Mouse (Mus musculus): ENCODE results near the gene Rnf181. TPM values are rescaled to one million over a fixed set of nuclear protein-coding genes. Genes with fewer than 3 reads are reported as not detected.

The Rnf181 gene
- polyA plus RNA-seq, 2 experiments, result 42.8 to 68.0 TPM

DNA sequence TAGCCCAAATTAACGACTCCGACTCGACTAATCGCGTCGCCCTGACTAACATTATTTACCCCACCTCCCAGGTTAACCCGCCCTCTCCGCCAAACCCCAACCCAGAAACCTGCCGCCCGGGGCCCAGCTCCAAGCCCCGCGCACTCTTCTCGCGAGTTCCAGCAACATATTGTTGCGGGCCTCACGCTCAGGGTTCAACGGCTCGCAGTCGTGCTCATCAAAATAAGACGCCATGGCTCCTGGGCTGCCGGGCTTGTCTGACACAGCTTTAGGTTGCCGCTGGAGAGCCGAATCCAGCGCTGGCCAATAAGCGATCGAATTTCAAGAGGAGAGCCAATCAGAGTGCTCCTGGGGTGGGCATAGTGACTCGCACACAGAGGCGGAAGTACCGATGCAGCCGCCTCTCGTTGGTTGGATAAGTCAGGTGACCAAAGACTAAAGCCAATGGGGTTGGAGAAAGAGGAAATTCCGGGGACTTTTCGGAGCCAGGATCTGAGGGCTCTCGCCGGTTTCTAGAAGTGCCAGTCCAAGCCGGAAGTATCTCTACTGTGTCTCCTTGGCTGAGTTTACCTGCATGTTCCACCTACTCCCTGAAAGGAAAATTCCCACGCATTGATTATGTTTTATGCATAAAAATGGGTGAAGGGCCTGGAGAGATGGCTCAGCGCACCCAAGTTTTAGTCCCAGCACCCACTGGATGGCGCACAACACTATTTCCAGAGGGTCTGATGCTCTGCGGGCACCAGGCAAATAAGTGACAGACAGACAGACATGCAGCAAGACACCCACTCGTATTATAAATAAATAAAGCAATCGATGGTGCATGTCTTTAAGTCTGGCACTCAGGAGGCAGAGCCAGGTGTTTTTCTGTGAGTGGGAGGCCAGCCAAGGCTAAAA, 4.4 kb downstream of the Rnf181 start:
- peak overlapping the region; percentile 71 for H3K27ac ChIP-seq
- peak overlapping the region; percentile 80 for H3K4me2 ChIP-seq (ENCODE audit: low read depth)
- no peaks in the 10 kb centered on the region for H3K9me3 ChIP-seq (ENCODE audit: control insufficient read depth, low read length)
- ATAC-seq (ENCODE audit: insufficient read depth) (peak; percentile 96), DNase-seq (ENCODE audit: low read depth in 3 of 3, low spot score in 3 of 3) (peak; percentile 98)
- peak overlapping the region; percentile 76 for H3K9ac ChIP-seq (replicated peaks)
- H3K36me3 ChIP-seq (replicated peaks; ENCODE audit: control insufficient read depth, insufficient read depth, low read depth), result peaks cover 20% of the 10 kb centered on the region
- H3K27me3 ChIP-seq (ENCODE audit: control insufficient read depth, insufficient read depth, low read length), result no peaks in the 10 kb centered on the region
- peak overlapping the region; percentile 65 to 86 for H3K4me3 ChIP-seq (ENCODE audit: insufficient read depth in 1 of 2, low read depth in 2 of 2, low read length in 2 of 2)
- H3K4me1 ChIP-seq (replicated peaks; ENCODE audit: control insufficient read depth in 2 of 2, insufficient read depth in 2 of 2, low read length in 1 of 2), result peaks cover 12 to 28% of the 10 kb centered on the region in 2 experiments
- WGBS (ENCODE audit: insufficient replicate concordance), result under 1% methylated on average over 42 of the region's 42 CpGs
- peak; percentile 65 for TF ChIP-seq CTCF (IDR thresholded peaks at IDR 0.05; ENCODE audit: low read depth)
- 0 out of 2 replicates have a peak, but pooled peaks have one; percentile 42 for TF ChIP-seq EP300 (IDR thresholded peaks at IDR 0.05; ENCODE audit: low read depth)

DNA sequence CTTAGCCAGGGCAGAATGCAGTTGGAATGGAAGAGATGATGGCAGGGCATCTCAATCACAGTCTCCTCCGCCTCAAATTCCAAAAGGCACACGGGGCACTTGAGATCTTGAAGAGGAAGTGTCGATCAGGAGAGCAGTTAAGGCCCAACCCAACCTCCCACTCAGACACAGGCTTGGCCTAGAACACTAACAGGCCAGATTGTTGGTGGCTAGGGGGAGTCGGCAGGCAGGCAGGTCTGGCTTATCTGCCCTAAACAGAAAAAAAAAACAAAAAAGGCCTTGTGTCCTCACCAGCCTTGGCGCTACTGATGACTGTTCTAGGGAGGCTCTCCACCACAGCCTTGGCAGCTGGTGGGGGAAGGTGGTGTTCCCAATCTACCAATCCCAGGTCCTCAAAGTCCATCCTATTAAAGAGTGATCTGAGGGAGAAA, 5.6 kb downstream of the Rnf181 start:
- no peak for DNase-seq (ENCODE audit: low read depth in 3 of 3, low spot score in 3 of 3)
- Histone ChIP-seq H3K36me3 (replicated peaks; ENCODE audit: control insufficient read depth, insufficient read depth, low read depth) (peaks cover 20% of the 10 kb centered on the region), H3K4me1 (replicated peaks; ENCODE audit: control insufficient read depth in 2 of 2, insufficient read depth in 2 of 2, low read length in 1 of 2) (peaks cover 15 to 30% of the 10 kb centered on the region in 2 experiments), H3K4me2 (ENCODE audit: low read depth) (peak overlapping the region; percentile 80), H3K9me3 (ENCODE audit: control insufficient read depth, low read length) (no peaks in the 10 kb centered on the region), H3K4me3 (ENCODE audit: insufficient read depth in 1 of 2, low read depth in 2 of 2, low read length in 2 of 2) (peak overlapping the region; percentile 65 to 86), H3K9ac (replicated peaks) (peak overlapping the region; percentile 76), H3K27ac (peak overlapping the region; percentile 38), H3K27me3 (ENCODE audit: control insufficient read depth, insufficient read depth, low read length) (peaks cover 6% of the 10 kb centered on the region)
- TF ChIP-seq EP300 (IDR thresholded peaks at IDR 0.05; ENCODE audit: low read depth), result no peak
- no peak for TF ChIP-seq CTCF (IDR thresholded peaks at IDR 0.05; ENCODE audit: low read depth)
- no peak for ATAC-seq (ENCODE audit: insufficient read depth)
- WGBS (ENCODE audit: insufficient replicate concordance), result 15% methylated on average over 5 of the region's 5 CpGs

DNA sequence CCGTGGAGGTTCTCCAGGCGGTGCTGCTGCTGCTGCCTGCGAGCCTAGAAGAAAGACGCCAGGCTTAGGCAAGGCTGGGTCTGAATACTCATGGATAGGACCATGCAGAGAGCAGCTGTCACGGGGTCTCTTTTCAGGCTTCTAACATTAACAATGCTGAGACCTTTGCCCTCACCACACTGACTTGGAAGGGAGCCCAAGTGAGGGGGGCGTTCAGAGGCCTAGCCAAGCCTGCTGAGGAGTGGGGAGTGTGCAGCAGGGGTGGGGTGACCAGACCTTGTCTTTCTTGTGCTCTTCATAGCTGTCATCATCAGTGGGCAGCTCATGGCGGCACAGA, 6.2 kb downstream of the Rnf181 start:
- ATAC-seq (ENCODE audit: insufficient read depth) (no peak), DNase-seq (ENCODE audit: low read depth in 3 of 3, low spot score in 3 of 3) (no peak)
- H3K4me3 ChIP-seq (ENCODE audit: insufficient read depth in 1 of 2, low read depth in 2 of 2, low read length in 2 of 2), result no peak overlapping the region
- H3K27me3 ChIP-seq (ENCODE audit: control insufficient read depth, insufficient read depth, low read length), result peaks cover 11% of the 10 kb centered on the region
- H3K36me3 ChIP-seq (replicated peaks; ENCODE audit: control insufficient read depth, insufficient read depth, low read depth), result peaks cover 20% of the 10 kb centered on the region
- TF ChIP-seq EP300 (IDR thresholded peaks at IDR 0.05; ENCODE audit: low read depth) (no peak), CTCF (IDR thresholded peaks at IDR 0.05; ENCODE audit: low read depth) (no peak)
- no peaks in the 10 kb centered on the region for H3K9me3 ChIP-seq (ENCODE audit: control insufficient read depth, low read length)
- H3K4me2 ChIP-seq (ENCODE audit: low read depth), result peak overlapping the region; percentile 80
- WGBS (ENCODE audit: insufficient replicate concordance), result 77% methylated on average over 7 of the region's 7 CpGs
- H3K4me1 ChIP-seq (replicated peaks; ENCODE audit: control insufficient read depth in 2 of 2, insufficient read depth in 2 of 2, low read length in 1 of 2), result peaks cover 15 to 30% of the 10 kb centered on the region in 2 experiments
- H3K27ac ChIP-seq, result no peak overlapping the region
- H3K9ac ChIP-seq (replicated peaks), result no peak overlapping the region

DNA sequence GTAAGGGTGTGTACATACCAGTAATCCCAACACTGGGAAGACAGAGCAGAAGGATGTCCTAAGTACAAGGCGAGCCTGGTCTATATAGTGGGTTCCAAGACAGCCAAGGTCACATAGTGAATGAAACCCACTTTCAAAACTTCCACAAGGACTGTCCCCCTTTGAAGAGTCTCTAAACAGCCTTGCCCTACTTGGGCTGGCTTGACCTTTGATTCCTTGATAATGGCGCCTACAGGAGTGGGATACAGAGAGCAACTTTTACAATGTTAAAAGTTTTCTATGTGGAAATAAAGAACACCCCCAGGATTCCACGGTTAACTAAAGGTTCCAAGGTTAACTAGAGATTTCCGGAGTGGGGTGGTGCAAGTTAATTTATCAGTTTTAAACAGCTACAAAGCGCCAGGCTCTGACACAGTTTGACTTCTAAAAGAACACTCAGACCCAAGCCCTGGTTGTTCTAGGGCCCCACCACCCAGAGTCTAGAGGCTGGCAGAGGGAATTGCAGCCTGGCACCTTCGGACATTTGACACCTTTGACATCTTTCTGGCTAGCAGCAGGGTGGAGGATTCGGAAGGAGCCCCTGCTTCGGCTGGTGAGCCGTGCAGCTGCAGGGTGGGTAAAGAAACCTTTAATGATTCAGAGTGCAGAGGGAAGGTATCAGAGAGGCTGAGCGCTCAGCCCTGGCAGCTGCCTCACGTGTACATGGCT, 6.7 kb downstream of the Rnf181 start:
- Histone ChIP-seq H3K27me3 (ENCODE audit: control insufficient read depth, insufficient read depth, low read length) (peaks cover 17% of the 10 kb centered on the region), H3K4me3 (ENCODE audit: insufficient read depth in 1 of 2, low read depth in 2 of 2, low read length in 2 of 2) (no peak overlapping the region), H3K4me2 (ENCODE audit: low read depth) (peak overlapping the region; percentile 80), H3K4me1 (replicated peaks; ENCODE audit: control insufficient read depth in 2 of 2, insufficient read depth in 2 of 2, low read length in 1 of 2) (peaks cover 15 to 30% of the 10 kb centered on the region in 2 experiments), H3K9me3 (ENCODE audit: control insufficient read depth, low read length) (no peaks in the 10 kb centered on the region), H3K36me3 (replicated peaks; ENCODE audit: control insufficient read depth, insufficient read depth, low read depth) (peaks cover 20% of the 10 kb centered on the region), H3K9ac (replicated peaks) (no peak overlapping the region), H3K27ac (no peak overlapping the region)
- TF ChIP-seq EP300 (IDR thresholded peaks at IDR 0.05; ENCODE audit: low read depth) (no peak), CTCF (IDR thresholded peaks at IDR 0.05; ENCODE audit: low read depth) (no peak)
- DNase-seq (ENCODE audit: low read depth in 3 of 3, low spot score in 3 of 3), result no peak
- WGBS (ENCODE audit: insufficient replicate concordance), result 76% methylated on average over 11 of the region's 11 CpGs
- no peak for ATAC-seq (ENCODE audit: insufficient read depth)

DNA sequence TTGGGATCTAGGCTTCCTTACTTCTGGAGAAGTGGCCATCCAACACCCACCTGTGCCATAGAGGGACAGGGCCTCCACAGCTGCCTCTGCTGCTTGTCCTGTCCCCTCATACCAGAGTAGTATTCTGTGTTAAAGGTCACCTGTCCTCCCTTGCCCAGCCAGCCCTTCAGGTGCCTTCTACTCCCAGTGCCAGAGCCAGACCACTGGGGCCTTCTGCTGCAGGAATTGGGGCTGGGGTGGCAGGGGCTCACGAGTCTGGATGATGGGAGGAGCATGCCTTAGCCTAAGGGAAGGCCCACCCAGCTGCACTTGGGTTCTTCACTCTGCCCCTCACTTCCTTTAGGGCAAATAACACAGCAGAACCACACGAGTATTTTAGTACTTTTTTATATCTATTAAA, 7.4 kb downstream of the Rnf181 start:
- DNase-seq (ENCODE audit: low read depth in 3 of 3, low spot score in 3 of 3) (no peak), ATAC-seq (ENCODE audit: insufficient read depth) (no peak)
- H3K9ac ChIP-seq (replicated peaks), result no peak overlapping the region
- 67% methylated on average over 2 of the region's 2 CpGs for whole genome bisulfite sequencing (ENCODE audit: insufficient replicate concordance)
- no peak overlapping the region for H3K4me2 ChIP-seq (ENCODE audit: low read depth)
- H3K9me3 ChIP-seq (ENCODE audit: control insufficient read depth, low read length), result no peaks in the 10 kb centered on the region
- H3K36me3 ChIP-seq (replicated peaks; ENCODE audit: control insufficient read depth, insufficient read depth, low read depth), result peaks cover 20% of the 10 kb centered on the region
- peaks cover 15 to 32% of the 10 kb centered on the region in 2 experiments for H3K4me1 ChIP-seq (replicated peaks; ENCODE audit: control insufficient read depth in 2 of 2, insufficient read depth in 2 of 2, low read length in 1 of 2)
- H3K27ac ChIP-seq, result no peak overlapping the region
- no peak for TF ChIP-seq CTCF (IDR thresholded peaks at IDR 0.05; ENCODE audit: low read depth)
- H3K4me3 ChIP-seq (ENCODE audit: insufficient read depth in 1 of 2, low read depth in 2 of 2, low read length in 2 of 2), result no peak overlapping the region
- peaks cover 24% of the 10 kb centered on the region for H3K27me3 ChIP-seq (ENCODE audit: control insufficient read depth, insufficient read depth, low read length)
